Mouse (Mus musculus): ENCODE measurements around the gene Taar9.
"Not testable (repeated sequence)": the region's sequence is repeated elsewhere in the genome, so short reads cannot be mapped to it uniquely, and the experiment has no call there.

Gene Taar9

GRCm38 (mm10) chr10:24074751-24075150 is 34.6 kb downstream of the Taar9 start:
- not testable (repeated sequence) for DNase-seq

- DNase-seq, result no peak
Measured at GRCm38 (mm10) chr10:24058986-24059385, 50.3 kb downstream of the Taar9 start.

All from cerebellum, adult 11-12 months (tissue).